Mouse (Mus musculus): ENCODE measurements around the gene Ndufv3.

- TF ChIP-seq CTCF (IDR thresholded peaks at IDR 0.05; ENCODE audit: control insufficient read depth, insufficient read depth, insufficient replicate concordance, low read depth, low read length): no peak
- TF ChIP-seq POLR2A (IDR thresholded peaks at IDR 0.05; ENCODE audit: control insufficient read depth, low read depth, low read length): no peak
Observed at GRCm38 (mm10) chr17:31514696-31515095, 5.2 kb upstream of the Ndufv3 start.
